Mouse (Mus musculus): ENCODE data around the gene Rcbtb1. TPM values are rescaled to one million over a fixed set of nuclear protein-coding genes. Genes with fewer than 3 reads are reported as not detected.

The Rcbtb1 gene
- total RNA-seq (2023) = 66.7 TPM

DNA sequence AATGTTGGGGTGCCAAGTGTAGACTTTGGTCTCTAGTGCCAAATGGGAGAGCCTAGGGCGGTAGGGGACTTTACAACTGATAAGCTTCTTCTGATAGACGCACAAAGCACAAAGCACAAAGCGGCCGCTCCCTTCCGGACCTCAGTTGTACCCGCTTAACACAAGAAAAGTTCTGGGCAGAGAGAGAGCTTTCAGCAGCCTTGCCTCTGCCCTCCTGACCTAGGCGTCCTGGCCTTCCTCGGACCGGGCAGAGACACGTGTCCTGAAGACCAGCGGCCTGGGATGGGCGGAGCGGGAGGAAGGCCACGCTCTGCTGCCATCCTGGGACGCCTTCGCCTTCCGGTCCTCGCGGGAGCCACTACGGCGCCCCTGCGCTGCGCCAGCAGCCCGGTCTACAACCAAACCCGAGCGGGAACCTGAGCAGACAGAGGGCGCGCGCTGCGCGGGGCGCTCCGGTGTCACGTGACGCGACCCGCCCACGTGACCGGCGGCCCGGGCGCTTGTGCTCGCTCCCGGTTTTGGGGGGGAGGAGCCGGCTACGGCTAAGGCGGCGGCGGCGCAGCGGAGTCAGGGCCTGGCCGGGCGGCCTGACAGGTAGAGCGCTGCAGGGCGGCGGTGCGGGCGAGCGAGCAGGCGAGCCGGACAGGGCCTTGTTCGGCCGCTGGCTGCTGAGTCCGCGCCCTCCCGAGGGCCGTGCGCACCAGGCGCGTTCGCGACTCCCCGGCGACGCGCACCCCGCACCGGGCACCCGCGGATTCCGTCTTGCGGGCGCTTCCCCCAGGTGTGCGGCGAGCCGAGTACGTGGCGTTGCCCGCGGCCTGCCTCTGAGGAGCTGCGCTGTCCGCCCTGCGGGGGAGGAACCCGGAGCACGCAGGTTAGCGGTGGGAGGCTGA lies at the start of gene Rcbtb1:
Gene Rcbtb1 (plus strand): TSS at position 499 of the 893 bp plus-strand sequence.

GRCm38 (mm10) chr14:59178649-59179048 lies 22.4 kb upstream of the Rcbtb1 start, which contains the start of gene Gm5142:
TSS of gene Gm5142 (minus strand) at chr14:59178749.

GRCm38 (mm10) chr14:59260056-59260455 lies 59.0 kb downstream of the Rcbtb1 start, which contains the start of gene Gm6904:
TSS of gene Gm6904 (minus strand) at chr14:59260216.

Other genes starting within 250 kb of the Rcbtb1 start
- not detected for gene 1700129C05Rik, start 58.3 kb upstream of the Rcbtb1 start, total RNA-seq (2023)
- not detected for gene Gm5142, start 22.5 kb upstream of the Rcbtb1 start, total RNA-seq (2023)
- gene Gm6904, start 59.0 kb downstream of the Rcbtb1 start, total RNA-seq (2023) = 3.2 TPM
- 2.2 TPM for gene Phf11a, start 96.3 kb downstream of the Rcbtb1 start, total RNA-seq (2023)
- 26.0 TPM for gene Phf11b, start 140.1 kb downstream of the Rcbtb1 start, total RNA-seq (2023)
- 11.1 TPM for gene Phf11d, start 164.3 kb downstream of the Rcbtb1 start, total RNA-seq (2023)
- 15.4 TPM for gene Phf11c, start 194.2 kb downstream of the Rcbtb1 start, total RNA-seq (2023)
- gene Setdb2, start 239.7 kb downstream of the Rcbtb1 start, total RNA-seq (2023) = 50.1 TPM
- gene Cab39l, start 239.8 kb downstream of the Rcbtb1 start, total RNA-seq (2023) = 30.1 TPM

All from CD8-positive naive resting alpha-beta T cell, adult 57 days (primary cell).